Mouse (Mus musculus) granulocyte monocyte progenitor cell, adult 5-6 weeks (primary cell): Measurements from ENCODE around the gene Acp1. TPM values are rescaled to one million over a fixed set of nuclear protein-coding genes. Genes with fewer than 3 reads are reported as not detected.

Experiments used
- ATAC-seq: replicated peaks from 2 replicates; pipeline ENCODE4 v1.8.0; 2016; ENCODE audit warnings: mild to moderate bottlenecking, moderate TSS enrichment, inconsistent platforms; ENCODE audit not compliant: poor library complexity, severe bottlenecking
- total RNA-seq, 2 experiments: library from RNA; stranded (forward) in 1 of 2; stranded (reverse) in 1 of 2; fragments of 200-712, 200-1000 nt in 1 of 2; fragments of >200 nt in 1 of 2; fragmentation: Nextera tagmentation in 1 of 2; gene quantifications; 2 replicates each; pipeline ENCODE4 v1.2.3; 2014 to 2017

Gene Acp1
- 55.3 and 61.0 TPM in 2 replicates for total RNA-seq (2014; fragmentation: Nextera tagmentation)
- total RNA-seq (2017), result 69.7 and 69.8 TPM in 2 replicates

DNA sequence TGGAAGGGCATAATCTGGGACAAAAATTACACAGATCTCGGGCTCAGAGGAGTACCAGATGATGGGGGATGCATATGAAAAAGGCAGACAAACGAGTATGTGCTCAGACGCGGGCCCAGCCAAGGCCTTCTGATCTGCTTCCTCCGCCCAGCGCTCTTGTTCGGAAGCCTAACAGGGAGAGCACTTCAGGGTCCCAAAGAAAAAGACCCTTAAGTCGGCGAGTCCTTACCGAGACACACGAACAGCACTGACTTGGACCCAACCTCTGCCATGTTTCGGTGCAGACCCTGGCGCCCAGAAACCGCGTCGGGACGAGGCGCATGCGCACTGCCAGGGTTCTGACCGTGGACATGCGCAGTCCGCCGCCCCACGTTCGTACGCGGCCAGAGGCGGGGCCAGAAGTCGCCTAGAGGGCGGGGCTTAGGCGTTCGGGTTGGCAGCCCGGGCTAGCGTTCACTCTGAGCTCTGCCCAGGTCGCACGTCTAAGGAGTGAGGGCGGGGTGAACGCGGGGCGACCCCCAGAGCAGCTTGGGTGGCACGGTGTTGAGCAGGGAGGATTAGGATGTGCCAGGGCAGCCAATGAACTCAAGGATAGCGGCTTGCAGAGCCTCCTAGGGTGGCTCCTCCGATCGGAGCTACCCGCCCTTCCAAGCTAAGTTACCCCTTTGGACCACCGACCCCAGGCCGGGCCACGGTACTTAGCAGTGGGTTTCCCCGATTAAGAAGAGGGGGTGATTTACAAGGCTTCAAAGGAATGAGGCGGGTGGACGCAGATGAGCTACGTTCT lies at the start of gene Acp1, which contains the start of gene Sh3yl1:
TSS of gene Acp1 (minus strand) at position 329 of the 787 bp plus-strand sequence.
TSS of gene Sh3yl1 (plus strand) at position 408 of the 787 bp plus-strand sequence.
- peak; percentile 95 for ATAC-seq

DNA sequence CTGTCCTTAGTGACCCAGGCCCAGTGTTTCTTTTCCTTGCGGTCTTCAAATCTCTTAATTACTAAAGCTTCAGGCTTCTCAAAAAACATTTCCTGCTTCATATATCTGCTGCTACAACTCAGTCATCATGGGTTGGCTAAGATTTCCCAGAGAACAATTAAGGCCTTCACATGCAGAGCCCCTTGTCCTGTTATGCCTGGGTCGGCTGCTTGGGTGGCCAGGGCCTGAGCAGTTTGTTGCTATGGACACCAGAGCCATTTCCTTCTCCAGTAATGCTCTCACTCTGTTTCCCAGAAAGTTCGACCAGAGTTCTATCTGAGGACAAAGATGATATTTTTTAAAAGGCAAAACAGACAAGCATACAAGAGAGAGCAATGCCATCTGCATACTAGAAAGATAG lies 32.8 kb upstream of the Acp1 start:
- no peak for ATAC-seq

DNA sequence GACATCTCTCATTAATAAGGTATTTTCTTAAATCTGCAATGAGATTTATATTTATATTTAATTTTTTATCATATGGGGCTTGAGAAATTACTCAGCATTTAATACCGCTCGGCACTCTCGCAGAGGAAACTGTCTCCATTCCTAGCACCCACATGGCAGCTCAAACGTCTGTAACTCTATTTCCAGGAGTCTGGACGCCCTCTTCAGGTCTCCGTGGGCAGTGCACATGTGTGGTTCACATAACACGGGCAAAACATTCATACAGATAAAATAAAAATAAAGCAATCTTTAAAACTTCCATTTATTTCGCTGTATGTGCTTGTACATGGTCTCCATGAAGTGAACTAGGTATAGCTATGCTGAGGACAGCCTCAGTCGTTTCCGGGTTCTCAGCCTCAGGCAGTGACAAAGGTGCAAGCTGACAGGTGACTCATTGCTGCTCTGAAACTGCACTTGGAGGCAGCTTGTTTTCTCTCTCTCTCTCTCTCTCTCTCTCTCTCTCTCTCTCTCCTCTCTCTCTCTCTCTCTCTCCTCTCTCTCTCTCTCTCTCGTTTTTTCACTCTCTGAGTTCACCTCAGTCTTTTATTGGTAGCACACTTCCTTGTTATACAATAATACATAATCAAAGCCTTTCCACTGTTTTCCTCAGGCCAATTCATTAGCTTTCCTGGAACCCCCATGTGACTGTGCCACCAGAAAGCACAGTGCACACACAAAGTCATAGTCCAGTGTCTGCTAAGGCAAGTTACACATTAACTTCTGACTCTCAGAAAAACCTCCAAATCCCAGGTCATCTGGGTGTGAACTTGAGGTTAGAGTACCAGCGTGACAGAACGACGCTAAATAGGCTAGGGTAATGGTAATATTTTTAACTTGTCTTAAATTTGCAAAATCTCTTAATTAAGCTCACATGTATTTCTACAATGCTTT lies 31.9 kb upstream of the Acp1 start:
- ATAC-seq, result no peak

DNA sequence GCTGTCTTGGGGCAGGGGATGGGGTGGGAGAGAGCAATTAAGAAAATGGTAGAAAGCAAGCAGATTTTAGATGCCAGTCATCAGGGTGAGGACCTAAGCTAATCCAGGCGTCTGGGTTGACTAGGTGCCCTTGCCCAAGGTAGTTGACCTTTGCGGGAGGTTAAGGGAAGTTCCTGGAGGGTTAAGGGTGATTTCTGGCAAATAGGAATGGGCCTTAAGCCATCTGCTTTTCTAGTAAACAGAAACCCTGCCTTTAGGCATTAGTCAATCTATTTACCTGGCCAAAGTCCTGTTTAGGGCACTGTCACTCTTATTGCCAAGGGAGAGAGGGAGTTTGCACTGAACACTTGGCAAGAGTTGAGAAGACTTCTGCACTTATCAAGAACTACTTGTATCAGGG lies 25.5 kb upstream of the Acp1 start:
- no peak for ATAC-seq

DNA sequence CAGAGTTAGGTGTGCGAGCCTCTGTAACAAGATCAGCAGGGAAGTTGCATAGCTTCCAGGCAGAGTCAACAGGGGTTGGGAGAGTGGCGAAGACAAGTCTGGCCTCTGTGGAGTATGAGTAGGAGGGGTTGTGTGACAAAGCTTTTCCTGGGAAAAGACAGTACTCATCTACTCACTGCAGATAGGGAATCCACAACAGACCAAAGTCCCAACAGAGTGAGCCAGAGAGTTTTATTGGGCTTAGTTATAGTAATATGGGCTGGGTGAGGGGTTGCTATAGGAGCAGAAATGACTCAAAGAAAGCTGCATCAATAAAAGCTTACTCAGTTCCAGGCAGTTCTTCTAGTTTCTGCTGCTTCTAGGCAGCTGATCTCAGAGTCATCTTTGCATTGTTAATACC lies 21.9 kb upstream of the Acp1 start:
- ATAC-seq, result no peak

DNA sequence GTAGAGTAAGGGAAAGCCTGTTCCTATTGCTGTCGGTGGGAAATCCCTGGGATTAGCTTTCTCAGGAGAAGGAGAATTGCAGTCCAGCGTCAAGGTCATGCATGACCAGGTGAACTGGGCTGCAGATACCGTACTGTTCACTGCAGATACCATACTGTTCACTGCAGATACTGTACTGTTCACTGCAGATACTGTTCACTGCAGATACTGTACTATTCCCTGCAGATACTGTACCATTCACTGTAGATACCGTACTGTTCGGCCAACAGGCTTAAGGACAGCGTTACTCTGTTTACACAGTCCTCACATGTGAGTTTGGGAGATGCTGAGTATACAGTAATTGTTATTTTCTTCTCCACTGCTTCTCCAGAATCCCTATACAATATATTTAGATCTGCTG lies 16.8 kb upstream of the Acp1 start:
- no peak for ATAC-seq

DNA sequence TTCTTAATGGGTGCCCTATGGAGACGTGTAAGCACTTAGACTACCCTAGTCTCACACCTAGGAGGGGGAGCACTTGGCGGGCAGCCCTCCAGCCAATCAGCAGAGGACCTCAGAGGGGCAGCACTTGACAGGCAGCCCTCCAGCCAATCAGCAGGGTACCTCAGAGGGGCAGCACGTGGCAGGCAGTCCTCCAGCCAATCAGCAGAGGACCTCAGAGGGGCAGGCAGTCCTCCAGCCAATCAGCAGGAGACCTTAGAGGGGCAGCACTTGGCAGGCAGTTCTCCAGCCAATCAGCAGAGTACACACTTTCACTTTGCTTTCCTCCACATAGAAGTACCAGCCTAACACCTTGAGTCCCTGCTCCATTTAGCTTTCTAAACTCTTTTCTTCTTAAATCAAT lies 11.0 kb upstream of the Acp1 start:
- ATAC-seq, result peak; percentile 30; the same call in 1 of the 2 replicates

DNA sequence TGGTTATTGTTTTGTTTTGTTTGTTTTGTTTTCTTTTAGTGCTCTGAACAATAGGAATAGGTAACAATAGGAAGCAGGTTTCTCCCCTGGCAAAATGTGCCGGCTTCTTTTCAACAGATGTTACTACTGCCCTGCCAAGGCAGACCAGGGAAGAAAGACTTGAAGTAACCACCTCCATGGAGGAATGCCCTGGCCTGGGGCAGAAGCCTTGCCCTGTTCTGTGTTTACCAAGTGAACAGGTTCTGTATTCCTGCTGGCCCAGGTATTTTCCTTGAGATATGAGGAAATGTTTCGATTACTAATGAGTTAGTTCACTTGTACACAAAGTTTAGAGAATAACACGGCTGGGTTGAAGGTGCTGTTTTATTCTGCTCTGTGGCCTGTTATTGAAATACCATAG lies 1.5 kb upstream of the Acp1 start:
- ATAC-seq, result no peak

DNA sequence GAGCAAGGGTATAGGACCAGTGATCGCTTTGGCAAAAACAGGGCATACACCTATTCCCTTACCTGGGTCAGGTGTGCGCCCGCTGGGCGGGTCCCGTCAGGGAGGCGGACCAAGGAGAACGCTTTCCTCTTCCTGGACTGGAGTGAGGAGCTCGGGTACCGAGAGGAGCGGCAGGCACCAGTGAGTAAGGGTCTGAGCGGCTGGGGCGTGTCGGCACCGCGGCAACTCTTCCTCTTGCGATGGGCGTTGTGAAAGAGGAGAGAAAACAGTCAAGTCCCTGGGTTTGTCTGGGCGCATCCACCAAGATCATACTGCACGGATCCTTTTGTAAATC lies 626 bp upstream of the Acp1 start:
- peak; percentile 72 for ATAC-seq

DNA sequence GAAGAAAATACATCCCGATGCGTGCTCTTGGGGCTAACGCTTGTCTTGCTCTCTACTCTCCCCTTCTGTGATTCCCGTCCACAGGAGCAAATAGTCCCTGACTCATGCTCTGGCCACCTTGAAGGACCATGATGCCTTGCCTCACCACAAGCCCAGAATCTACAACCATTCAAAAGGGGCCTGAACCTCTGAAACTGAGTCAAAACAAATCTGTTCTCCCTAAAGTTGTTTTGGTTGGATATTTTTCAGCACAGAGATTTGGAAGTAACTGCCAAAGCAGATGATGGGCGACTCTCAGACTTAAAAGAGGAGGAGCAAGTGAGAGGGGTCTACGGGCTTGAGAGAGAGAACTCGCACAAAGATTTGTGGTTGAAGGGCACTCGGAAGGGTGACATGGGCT lies 529 bp downstream of the Acp1 start:
- peak; percentile 20 for ATAC-seq

DNA sequence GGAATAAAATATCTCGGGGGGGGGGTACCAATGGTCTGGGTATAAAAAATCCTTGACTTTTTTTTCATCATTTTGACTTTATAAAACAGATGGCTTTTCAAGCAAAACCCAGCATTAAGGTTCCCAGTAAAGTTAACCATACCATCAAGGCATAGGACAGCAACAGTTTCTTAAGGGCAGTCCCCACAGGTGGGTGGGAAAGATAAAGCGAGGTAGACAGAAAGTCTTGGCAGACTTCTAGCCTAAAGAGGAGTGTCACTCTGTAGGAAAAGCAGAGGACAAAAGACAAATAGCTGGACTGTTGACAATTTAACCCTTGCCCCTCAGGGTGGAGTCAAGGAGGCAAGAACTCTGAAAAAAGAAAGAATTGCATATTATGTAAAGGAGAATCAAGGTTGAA lies 1.5 kb downstream of the Acp1 start:
- no peak for ATAC-seq

DNA sequence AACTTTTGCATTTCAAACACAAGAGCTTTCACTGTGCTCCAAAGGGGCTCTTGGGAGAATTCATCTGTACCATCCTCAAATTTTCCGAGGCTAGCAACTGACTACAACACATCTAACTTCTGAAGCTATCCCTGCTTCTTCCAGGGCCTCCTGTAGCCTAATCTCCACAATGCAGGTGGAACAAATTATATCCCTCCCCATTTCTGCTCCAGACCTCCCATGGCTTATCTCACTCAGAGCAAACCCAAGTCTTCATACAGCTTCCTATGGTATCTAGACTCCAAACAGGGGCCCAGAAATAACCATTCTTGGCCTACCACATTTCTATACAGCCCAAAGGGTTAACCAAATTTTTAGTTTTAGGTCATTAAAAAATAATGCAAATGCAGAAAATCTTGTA lies 2.7 kb downstream of the Acp1 start:
- ATAC-seq, result no peak

DNA sequence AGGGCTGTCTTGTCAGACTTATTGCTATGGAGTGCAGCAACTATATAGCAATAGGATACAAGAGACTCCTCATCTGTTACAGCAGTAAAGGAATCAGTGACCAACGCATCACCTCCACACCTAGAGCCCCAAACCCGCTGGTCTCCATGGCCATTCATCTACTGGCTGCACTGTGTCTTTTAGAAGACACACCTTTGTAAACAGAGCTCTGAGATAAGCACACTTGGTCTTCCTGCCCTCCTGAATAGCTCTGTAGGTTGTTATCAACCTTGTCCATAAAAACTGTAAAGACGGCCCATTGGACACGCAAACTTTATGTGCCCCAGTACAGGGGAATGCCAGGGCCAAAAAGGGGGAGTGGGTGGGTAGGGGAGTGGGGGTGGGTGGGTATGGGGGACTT lies 14.3 kb downstream of the Acp1 start:
- ATAC-seq, result no peak

DNA sequence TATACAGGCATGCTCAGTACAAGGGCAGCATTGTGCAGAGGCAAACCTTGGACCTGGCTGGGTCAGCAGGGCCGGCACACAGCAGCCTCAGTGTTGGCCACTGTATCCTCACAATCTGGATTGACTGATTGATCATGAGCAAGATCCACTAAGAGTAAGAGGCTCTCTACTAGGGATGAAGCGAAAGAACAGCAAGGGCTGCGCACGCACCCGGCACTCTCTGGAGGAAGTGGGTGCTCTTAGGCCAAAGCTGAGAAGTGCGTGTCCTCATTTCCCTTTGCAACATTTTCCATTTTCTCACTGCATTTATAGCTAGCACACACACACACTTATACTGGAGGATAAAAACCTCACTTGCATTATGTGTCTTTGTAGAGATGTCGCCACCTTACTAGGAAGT lies 20.0 kb downstream of the Acp1 start:
- ATAC-seq, result no peak

DNA sequence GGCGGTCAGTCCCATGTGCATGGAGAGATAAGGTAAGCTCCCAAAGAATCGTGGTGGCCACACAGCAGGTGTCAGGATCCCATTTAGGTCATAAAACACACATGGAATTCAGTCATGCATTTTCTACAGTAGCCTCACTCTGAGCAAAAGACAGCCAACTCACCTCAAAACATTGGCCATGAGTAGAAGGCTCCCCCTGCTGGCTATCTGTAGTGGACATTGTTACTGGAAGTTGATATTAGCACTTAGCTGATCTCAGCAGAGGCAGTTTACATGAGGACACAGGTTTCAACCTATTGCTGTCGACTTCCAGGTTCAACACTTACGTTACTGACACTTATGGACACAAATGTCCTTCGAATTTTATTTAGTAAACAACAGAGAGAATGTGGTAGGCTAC lies 21.3 kb downstream of the Acp1 start:
- peak; percentile 67 for ATAC-seq

DNA sequence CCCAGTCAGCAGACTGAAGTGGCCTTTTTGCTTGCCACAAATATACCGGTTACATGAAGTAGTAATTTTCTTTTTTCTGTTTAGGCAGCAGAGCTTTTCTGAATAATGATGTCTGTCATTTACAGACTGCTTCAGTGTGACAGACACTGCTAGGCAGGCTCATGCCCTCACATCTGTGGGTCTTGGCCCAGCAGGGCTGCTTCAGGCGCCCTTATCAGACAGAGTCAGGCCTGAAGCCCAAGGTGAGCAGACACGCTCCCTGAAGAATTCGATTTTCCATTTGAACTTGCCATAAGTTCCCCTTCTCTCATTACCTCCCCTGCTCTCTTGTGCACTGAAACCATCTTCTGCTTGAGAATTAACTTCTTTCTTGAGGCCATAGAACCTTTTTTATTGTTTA lies 23.4 kb downstream of the Acp1 start:
- ATAC-seq, result no peak

DNA sequence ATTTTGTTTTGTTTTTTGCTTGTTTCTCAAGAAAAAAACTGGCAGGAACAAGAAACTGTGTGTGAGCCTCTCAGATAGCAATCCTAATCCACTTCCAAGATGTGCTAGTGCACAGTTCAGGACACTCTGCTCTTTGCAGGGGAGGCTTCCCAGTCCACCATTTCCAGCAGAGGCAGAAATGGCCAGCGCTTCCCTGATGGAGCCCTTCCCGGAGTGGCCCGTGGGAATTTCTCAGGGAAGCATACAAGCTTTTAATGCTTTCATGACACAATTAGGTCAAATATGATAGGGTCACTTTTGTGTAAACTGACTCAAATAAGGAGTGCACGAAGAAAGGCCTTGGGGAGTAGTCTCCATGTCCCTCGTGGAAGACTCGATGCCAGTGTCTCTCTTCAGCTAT lies 25.5 kb downstream of the Acp1 start:
- ATAC-seq, result no peak

DNA sequence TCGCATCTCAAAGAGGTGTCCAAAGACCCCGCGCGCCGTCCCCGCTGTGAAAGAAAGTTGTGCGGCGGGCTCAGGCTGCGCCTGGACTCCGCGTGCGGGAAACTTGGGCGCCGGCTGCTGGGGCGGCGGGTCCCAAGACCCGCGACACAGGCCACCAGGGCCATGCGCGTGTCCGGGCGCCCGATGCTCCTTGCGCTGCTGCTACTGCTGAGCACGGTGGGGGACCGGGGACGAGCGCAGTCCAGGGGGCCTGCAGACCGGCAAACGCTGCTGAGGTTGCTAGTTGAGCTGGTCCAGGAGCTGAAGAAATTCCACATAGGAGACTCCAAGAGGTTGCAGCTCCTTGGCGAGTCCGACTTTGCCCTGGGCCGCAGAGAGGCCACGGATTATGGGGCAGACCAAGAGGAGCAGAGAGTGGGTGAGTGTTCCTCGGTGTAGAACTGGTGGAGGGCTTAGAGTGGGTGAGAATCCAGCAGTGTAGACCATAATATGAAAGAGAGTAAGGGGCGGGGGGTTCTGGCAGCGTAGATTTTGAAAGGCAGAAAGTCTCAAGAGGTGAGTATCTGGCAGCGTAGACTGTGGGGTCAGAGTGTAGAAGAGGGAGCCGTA lies 26.7 kb downstream of the Acp1 start:
- ATAC-seq, result no peak; the same call in 1 of the 2 replicates

DNA sequence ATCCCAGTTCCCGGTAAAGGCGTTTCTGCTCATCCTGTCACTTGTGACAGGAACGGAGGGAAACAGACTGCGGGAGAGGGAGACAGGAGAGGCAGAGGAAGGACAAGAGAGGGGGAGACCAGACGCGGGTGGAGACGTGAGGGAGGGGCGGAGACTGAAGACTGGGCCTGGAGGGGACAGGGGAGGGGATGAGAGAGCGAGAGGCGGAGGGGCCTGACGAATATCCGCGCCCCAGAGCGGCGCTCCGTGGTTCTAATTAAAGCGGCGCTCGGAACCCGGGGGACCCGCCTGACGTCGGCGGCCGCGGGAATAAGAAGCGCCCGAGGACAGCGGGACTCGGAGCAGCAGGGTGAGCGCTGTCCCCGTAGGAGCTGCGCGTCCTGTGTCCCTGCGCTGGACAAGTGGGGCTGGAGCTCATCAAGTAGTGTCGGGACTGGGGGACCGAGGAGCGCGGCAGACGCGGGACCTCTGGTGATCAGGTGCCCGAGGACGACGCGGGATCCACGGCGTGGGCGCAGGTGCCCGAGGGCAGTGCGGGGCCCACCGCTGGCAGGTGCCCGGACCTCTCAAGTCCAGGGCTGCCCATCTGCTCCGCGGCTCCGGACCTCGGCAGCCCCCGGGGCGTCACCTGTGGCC lies 27.3 kb downstream of the Acp1 start, which contains the start of gene Alkal2:
TSS of gene Alkal2 (plus strand) at position 337 of the 636 bp plus-strand sequence.
- ATAC-seq, result peak; percentile 30

DNA sequence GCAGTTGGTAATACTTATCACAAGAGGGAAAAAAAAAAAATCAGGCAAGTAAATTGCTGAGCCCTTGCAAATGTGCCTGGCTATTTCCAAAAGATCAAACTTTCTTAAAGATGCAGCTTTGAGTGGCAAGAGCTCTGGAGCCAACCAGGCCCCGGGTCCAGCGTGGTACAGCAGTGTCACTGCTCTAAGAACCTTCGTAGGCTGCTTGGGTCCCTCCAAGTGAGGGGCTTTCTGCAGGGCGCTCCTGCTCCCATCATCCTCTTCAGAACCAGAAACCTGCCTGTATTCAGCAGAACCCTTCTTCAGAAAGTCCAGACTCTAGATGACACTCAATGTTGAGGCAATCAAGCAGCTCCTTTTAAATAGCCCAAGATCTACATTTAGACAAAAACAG lies 27.8 kb downstream of the Acp1 start:
- ATAC-seq, result no peak
